Mouse (Mus musculus) myocyte (in vitro differentiated cells): ENCODE measurements around the gene Gm8005.
"Not testable (repeated sequence)": the region's sequence is repeated elsewhere in the genome, so short reads cannot be mapped to it uniquely, and the experiment has no call there.

Experiments
- E2F4 ChIP-seq: IDR thresholded peaks from one replicate; pipeline ENCODE4 v1.6.1; 2011; ENCODE audit warnings: mild to moderate bottlenecking, control low read depth, moderate library complexity; ENCODE audit not compliant: insufficient read depth
- MAX ChIP-seq: IDR thresholded peaks from one replicate; pipeline ENCODE4 v1.6.1; 2011; ENCODE audit warnings: low read depth, mild to moderate bottlenecking, control low read depth
- MYOD1 ChIP-seq, 3 experiments: IDR thresholded peaks; one replicate each; pipeline ENCODE4 v1.6.1; 2011; ENCODE audit warnings: control low read depth in 2 of 3, low read depth in 2 of 3, mild to moderate bottlenecking in 2 of 3, moderate library complexity in 1 of 3; ENCODE audit not compliant: insufficient read length in 2 of 3, control insufficient read depth in 1 of 3
- MYOG ChIP-seq, 3 experiments: IDR thresholded peaks; one replicate each; pipeline ENCODE4 v1.6.1; 2011; ENCODE audit warnings: control low read depth in 2 of 3, low read depth in 2 of 3, mild to moderate bottlenecking in 2 of 3; ENCODE audit not compliant: insufficient read length in 2 of 3, control insufficient read depth in 1 of 3, insufficient read depth in 1 of 3
- POLR2A ChIP-seq: IDR thresholded peaks from one replicate; pipeline ENCODE4 v1.6.1; 2011; ENCODE audit warnings: low read depth, mild to moderate bottlenecking, control low read depth, moderate library complexity; ENCODE audit not compliant: insufficient read length
- POLR2AphosphoS2 ChIP-seq: IDR thresholded peaks from one replicate; pipeline ENCODE4 v1.6.1; 2011; ENCODE audit warnings: low read depth, control low read depth; ENCODE audit not compliant: insufficient read length
- REST ChIP-seq: IDR thresholded peaks from one replicate; pipeline ENCODE4 v1.6.1; 2011; ENCODE audit warnings: mild to moderate bottlenecking, control low read depth, moderate library complexity; ENCODE audit not compliant: insufficient read depth, insufficient read length
- SRF ChIP-seq: IDR thresholded peaks from one replicate; pipeline ENCODE4 v1.6.1; 2011; ENCODE audit warnings: low read depth; ENCODE audit not compliant: control insufficient read depth, insufficient read length
- TCF12 ChIP-seq: IDR thresholded peaks from one replicate; pipeline ENCODE4 v1.6.1; 2011; ENCODE audit warnings: mild to moderate bottlenecking, control low read depth; ENCODE audit not compliant: poor library complexity, insufficient read depth, severe bottlenecking
- TCF3 ChIP-seq: IDR thresholded peaks from one replicate; pipeline ENCODE4 v1.6.1; 2011; ENCODE audit warnings: low read depth, control low read depth; ENCODE audit not compliant: insufficient read length
- USF1 ChIP-seq: IDR thresholded peaks from one replicate; pipeline ENCODE4 v1.6.1; 2011; ENCODE audit warnings: low read depth, mild to moderate bottlenecking, control low read depth, moderate library complexity

DNA sequence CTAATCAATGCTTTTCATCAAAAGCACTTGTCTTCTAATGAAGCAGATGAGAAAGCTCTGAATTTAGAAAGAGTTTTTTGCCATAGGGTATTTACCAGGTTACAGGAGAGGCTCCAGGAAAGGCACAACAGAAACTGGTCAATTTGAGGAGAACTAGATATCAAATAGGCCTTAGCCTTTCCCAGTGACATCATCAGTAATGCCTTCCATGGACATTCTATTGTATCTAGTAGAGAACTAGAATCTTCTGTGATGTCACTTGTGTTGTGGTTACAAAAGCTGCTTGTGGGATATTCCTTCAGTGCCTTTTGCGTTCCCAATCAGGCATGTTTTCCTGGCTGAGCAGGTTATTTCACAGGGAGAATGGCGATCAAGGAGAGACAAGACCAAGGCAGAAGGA lies 24.1 kb upstream of the Gm8005 start, which contains the start of gene Gm8011:
- not testable (repeated sequence) for TF ChIP-seq MYOD1 (IDR thresholded peaks at IDR 0.05; ENCODE audit: control insufficient read depth in 1 of 3, insufficient read length in 2 of 3, low read depth in 2 of 3); TCF12; POLR2A; MYOG (IDR thresholded peaks at IDR 0.05; ENCODE audit: control insufficient read depth in 1 of 3, insufficient read depth in 1 of 3, insufficient read length in 2 of 3, low read depth in 2 of 3); POLR2AphosphoS2; SRF; REST; MAX; E2F4; TCF3; USF1
